ENCODE assay signal across 11 mouse cellular contexts in genomic region chr12:3739749-3740704, GRCm38 (mm10).
DNase-seq lines count a peak whose midpoint lies in the region; ATAC-seq and TF ChIP-seq lines count a peak whose summit lies in the region.
"Had no signal": no experiment of that assay in that cellular context is flagged by ENCODE, and none has a peak within 500 bp of the region (broad histone marks: within the 10 kb centered on the region; RNA-seq: fewer than 3 reads in every experiment).

No protein-coding gene starts in this region.

- H3K9me3 ChIP-seq in stomach, embryonic 14.5 days (ENCODE audit: control insufficient read depth, low read depth, low read length) = no peaks in the 10 kb centered on the region
- no peaks in the 10 kb centered on the region for H3K9me3 ChIP-seq in stomach, postnatal 0 days (ENCODE audit: control insufficient read depth, low read length)
- H3K9me3 ChIP-seq: midbrain, embryonic 10.5 days had no signal

- no peak overlapping the region for H3K9ac ChIP-seq in heart, adult 2 months (ENCODE audit: low read depth, low read length)
- H3K9ac ChIP-seq in stomach, embryonic 14.5 days (replicated peaks; ENCODE audit: low read depth, low read length) = no peak overlapping the region
- H3K9ac ChIP-seq in stomach, postnatal 0 days (ENCODE audit: low read length) = no peak overlapping the region

- no peak for TF ChIP-seq CTCF in heart, adult 2 months (IDR thresholded peaks at IDR 0.05)
- TF ChIP-seq CTCF in stomach, postnatal 0 days (IDR thresholded peaks at IDR 0.05; ENCODE audit: low read depth) = no peak

- no peaks in the 10 kb centered on the region for H3K27me3 ChIP-seq in heart, adult 2 months (ENCODE audit: control insufficient read depth, insufficient read depth, low read length)
- H3K27me3 ChIP-seq in stomach, embryonic 14.5 days (ENCODE audit: control insufficient read depth, insufficient read depth, low read length) = no peaks in the 10 kb centered on the region
- no peaks in the 10 kb centered on the region for H3K27me3 ChIP-seq in stomach, postnatal 0 days (ENCODE audit: control insufficient read depth, insufficient read depth, low read length)

- no peak for TF ChIP-seq EP300 in heart, adult 2 months (IDR thresholded peaks at IDR 0.05; ENCODE audit: insufficient read depth, low read depth, low read length)
- no peak for TF ChIP-seq EP300 in stomach, postnatal 0 days (optimal IDR thresholded peaks at IDR 0.05)

- H3K36me3 ChIP-seq in heart, adult 2 months (ENCODE audit: control insufficient read depth, insufficient read depth, low read length) = no peaks in the 10 kb centered on the region
- no peaks in the 10 kb centered on the region for H3K36me3 ChIP-seq in stomach, embryonic 14.5 days (ENCODE audit: control insufficient read depth, insufficient read depth, low read length)
- no peaks in the 10 kb centered on the region for H3K36me3 ChIP-seq in stomach, postnatal 0 days (ENCODE audit: control insufficient read depth, insufficient read depth, low read length)
- H3K36me3 ChIP-seq: midbrain, embryonic 10.5 days had no signal

- TF ChIP-seq POLR2A in heart, adult 2 months (IDR thresholded peaks at IDR 0.05; ENCODE audit: insufficient read depth, low read depth, low read length) = no peak

- H3K4me2 ChIP-seq in stomach, embryonic 14.5 days (replicated peaks; ENCODE audit: low read depth, low read length) = no peak overlapping the region
- H3K4me2 ChIP-seq in stomach, postnatal 0 days (replicated peaks; ENCODE audit: low read depth) = no peak overlapping the region

- intact Hi-C loops in heart, adult 2 months (cut with DNase I) = loop anchor here (5.0 kb wide), 1 partner anchor 43 kb away; no protein-coding TSS in a partner anchor

- ATAC-seq in stomach, embryonic 14.5 days (ENCODE audit: insufficient number of reproducible peaks, insufficient read depth, low FRiP score, low read depth) = peak; percentile 72; the same call in 1 of the 2 replicates
- ATAC-seq in stomach, postnatal 0 days (ENCODE audit: low FRiP score, low TSS enrichment) = no peak
- ATAC-seq: forebrain, embryonic 14.5 days had no signal

- peak in 1 of 2 experiments; percentile 24 for DNase-seq in heart, adult 2 months
- no peak for DNase-seq in heart, adult 8-10 months (ENCODE audit: low spot score)
- no peak for DNase-seq in stomach, postnatal 0 days (ENCODE audit: low spot score)
- peak; percentile 47 for DNase-seq in naive thymus-derived CD4-positive, alpha-beta T cell, adult 2 months (ENCODE audit: low read depth)
- DNase-seq in cerebellum, postnatal 25 days = no peak
- no peak for DNase-seq in urinary bladder, adult 2 months (ENCODE audit: low spot score)
- DNase-seq in adrenal gland, postnatal 25 days = no peak
- DNase-seq: heart, postnatal 36 days had no signal

- H3K4me3 ChIP-seq in heart, adult 2 months = no peak overlapping the region
- no peak overlapping the region for H3K4me3 ChIP-seq in stomach, embryonic 14.5 days (ENCODE audit: low read depth, low read length)
- H3K4me3 ChIP-seq in stomach, postnatal 0 days (ENCODE audit: low read depth, low read length) = no peak overlapping the region
- H3K4me3 ChIP-seq: midbrain, embryonic 10.5 days had no signal

- no peaks in the 10 kb centered on the region for H3K79me2 ChIP-seq in heart, adult 2 months (replicated peaks; ENCODE audit: control insufficient read depth, insufficient read depth, low read length)

- peak overlapping the region; percentile 33; the same call in 1 of the 2 replicates for H3K27ac ChIP-seq in heart, adult 2 months
- H3K27ac ChIP-seq in stomach, embryonic 14.5 days (ENCODE audit: low read length) = no peak overlapping the region
- H3K27ac ChIP-seq in stomach, postnatal 0 days (replicated peaks) = no peak overlapping the region
- H3K27ac ChIP-seq: midbrain, embryonic 10.5 days had no signal

- H3K4me1 ChIP-seq in heart, adult 2 months (ENCODE audit: control insufficient read depth, insufficient read depth, low read length) = no peaks in the 10 kb centered on the region; the same call in 1 of the 2 replicates
- no peaks in the 10 kb centered on the region for H3K4me1 ChIP-seq in stomach, embryonic 14.5 days (ENCODE audit: control insufficient read depth, insufficient read depth, low read length)
- H3K4me1 ChIP-seq in stomach, postnatal 0 days (replicated peaks; ENCODE audit: control insufficient read depth, insufficient read depth) = no peaks in the 10 kb centered on the region

- WGBS in heart, adult 2 months = 71% methylated on average over 18 of the region's 18 CpGs
- WGBS in stomach, embryonic 14.5 days = 57% methylated on average over 18 of the region's 18 CpGs
- 55% methylated on average over 18 of the region's 18 CpGs for WGBS in stomach, postnatal 0 days
